Mouse (Mus musculus): ENCODE measurements around the gene Os9.
"Not testable (repeated sequence)": the region's sequence is repeated elsewhere in the genome, so short reads cannot be mapped to it uniquely, and the experiment has no call there.

DNA sequence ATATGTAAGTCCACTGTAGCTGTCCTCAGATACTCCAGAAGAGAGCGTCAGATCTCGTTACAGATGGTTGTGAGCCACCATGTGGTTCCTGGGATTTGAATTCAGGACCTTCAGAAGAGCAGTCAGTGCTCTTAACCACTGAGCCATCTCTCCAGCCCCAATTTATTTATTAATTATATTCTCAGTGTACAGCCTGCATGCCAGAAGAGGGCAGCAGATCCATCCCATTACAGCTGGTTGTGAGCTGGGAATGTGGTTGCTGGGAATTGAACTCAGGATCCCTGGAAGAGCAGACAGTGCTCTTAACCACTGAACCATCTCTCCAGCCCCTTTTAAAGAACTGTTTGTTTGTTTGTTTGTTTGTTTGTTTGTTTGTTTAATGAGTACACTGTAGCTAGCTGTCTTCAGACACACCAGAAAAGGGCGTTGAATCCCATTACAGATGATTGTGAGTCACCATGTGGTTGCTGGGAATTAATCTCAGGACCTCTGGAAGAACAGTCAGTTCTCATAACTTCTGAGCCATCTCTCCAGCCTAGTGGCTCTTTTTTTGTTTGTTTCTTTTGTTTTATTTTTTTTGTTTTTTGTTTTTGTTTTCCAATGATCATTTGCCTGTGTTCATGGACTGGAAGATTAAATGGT, 13.6 kb upstream of the Os9 start:
- not testable (repeated sequence) for TF ChIP-seq POLR2A (IDR thresholded peaks at IDR 0.05; ENCODE audit: extremely low read depth, insufficient read depth, low read length)
- peak; percentile 25; the same call in 1 of the 2 replicates for TF ChIP-seq CTCF (IDR thresholded peaks at IDR 0.05; ENCODE audit: extremely low read depth, insufficient read depth, low read length)

Data from cortical plate, adult 2 months (tissue).